Mouse (Mus musculus) kidney, postnatal 36 days (tissue): Measurements from ENCODE around the gene Acot3.

Experiments used
- DNase-seq, 2 experiments: peaks; one replicate each; pipeline ENCODE4 v3.0.0; 2021 to 2022; ENCODE audit warnings: mixed read lengths in 2 of 2

Acot3 gene

DNA sequence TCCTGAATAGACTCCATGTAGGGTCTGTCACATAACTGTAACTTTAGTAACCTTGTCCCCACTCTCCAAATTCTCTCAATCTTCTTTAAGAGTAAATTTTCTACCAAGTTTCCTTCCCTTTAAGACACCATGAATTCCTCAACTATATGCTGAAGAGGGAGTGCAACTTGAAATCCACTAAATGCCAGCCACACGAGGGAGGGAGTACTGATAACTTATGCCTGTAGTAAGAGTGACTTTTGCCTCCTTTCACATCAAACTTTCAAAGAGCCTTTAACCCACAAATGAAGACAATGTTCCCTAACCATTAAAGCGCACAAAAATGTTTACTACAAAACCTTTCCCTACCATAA lies 49.5 kb downstream of the Acot3 start:
- DNase-seq = no peak

DNA sequence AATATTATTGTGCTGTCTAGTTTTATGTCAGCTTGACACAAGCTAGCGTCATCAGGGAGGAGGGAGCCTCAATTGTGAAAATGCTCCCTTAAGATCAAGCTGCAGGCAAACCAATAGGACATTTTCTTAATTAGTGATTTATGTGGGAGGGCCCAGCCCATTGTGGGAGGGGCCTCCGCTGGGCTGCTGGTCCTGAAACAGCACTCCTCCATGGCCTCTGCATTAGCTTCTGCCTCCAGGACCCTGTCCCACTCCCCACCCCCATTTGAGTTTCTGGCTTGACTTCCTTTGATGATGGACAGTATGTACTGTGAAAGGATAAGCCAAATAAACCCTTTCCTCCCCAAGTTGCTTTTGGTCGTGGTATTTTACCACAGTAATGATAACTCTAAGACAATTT lies 55.1 kb downstream of the Acot3 start:
- DNase-seq = peak in 1 of 2 experiments; percentile 41

DNA sequence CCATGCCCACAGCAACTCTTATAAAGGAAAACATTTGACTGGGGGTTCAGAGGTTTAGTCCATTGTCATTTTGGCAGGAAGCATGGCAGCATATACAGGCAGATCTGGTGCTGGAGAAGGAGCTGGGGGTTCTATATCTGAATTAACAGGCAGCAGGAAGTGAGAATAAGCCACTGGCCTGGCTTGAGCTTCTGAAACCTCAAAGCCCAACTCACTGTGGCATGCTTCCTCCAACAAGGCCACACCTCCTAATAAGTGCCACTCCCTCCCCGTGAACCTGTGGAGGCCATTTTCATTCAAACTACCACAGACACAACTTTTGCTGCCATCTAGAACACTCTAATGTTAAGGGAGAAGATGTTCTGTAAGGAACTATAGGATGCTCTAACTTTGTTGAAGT lies 55.7 kb downstream of the Acot3 start:
- DNase-seq = no peak

DNA sequence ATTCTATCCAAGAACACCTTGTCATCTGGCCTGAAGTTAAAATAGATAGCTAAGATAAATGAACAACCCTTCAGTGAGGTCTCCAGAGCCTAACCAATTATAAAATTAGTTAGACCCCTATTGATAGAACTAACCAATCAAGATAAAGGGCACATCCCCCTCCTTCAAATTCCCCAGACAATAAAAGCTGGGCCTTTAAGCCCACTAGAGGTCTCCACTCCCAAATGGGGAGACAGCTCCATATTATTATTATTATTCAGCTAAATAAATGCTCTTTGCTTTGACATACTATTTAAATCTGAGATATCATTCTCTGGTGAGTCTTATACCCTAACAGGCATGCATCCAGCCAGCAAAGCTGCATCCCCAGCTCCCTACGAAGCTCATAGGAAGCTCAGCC lies 58.0 kb downstream of the Acot3 start:
- DNase-seq = no peak
